Mouse (Mus musculus) cerebellum, adult 2 months (tissue): ENCODE measurements around the gene Pacs2.

ENCODE experiments used
- CTCF ChIP-seq: fragments of 200-500 bp; IDR thresholded peaks from 2 replicates; pipeline ENCODE4 v1.5.1; 2011; ENCODE audit warnings: low read depth, mild to moderate bottlenecking, control low read depth, low read length, moderate library complexity, borderline replicate concordance; ENCODE audit not compliant: insufficient read depth
- POLR2A ChIP-seq: fragments of 200-500 bp; IDR thresholded peaks from 2 replicates; pipeline ENCODE4 v1.6.1; 2011; ENCODE audit warnings: low read length, control low read depth, borderline replicate concordance; ENCODE audit not compliant: insufficient read depth

GRCm38 (mm10) chr12:113026557-113026956 lies 12.2 kb downstream of the Pacs2 start:
- TF ChIP-seq POLR2A (no peak), CTCF (no peak)
